Mouse (Mus musculus) B cell, adult 62 days (primary cell): ENCODE results near the gene Zfp697. TPM values are rescaled to one million over a fixed set of nuclear protein-coding genes. Genes with fewer than 3 reads are reported as not detected.

Experiments
- total RNA-seq: library from RNA; stranded (reverse); gene quantifications from 4 replicates; pipeline ENCODE4 v1.2.4, GENCODE M21; 2023

The Zfp697 gene
- total RNA-seq, result not detected in 4 replicates

DNA sequence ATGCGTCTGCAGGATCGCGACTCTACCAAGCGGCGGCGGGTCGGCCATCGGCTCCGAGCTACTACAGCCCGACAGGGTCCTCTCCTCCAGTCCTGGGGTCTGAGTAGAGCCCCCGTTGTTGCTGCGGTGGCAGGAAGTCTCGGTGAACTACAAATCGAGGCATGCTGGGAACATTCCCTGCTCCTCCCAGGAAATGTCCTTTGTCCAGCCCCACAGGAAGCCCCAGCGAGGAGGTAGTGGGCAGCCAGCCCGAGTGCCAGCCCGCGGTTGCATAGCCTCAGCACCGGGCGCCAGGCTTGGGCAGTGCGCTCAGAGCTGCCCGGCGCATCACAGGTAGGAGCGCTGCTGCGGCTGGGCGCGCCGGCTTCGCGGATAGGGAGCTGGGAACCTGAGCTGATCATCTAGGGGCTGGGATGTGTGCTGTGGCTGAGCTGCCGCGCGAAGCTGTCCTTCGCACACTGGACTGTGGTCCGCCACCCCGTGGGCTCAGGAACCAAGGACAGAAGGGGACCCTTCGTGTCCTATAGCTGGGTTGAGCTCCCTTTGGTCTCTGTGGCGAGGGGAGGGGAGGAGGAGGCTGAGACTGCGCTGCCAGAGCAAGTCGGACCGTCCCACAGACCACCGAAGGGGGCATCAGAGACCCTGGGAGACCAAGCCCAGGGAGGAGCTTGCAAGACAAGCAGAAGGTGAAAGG is at the start of gene Zfp697:
Gene Zfp697 (plus strand): TSS at position 216 of the 694 bp plus-strand sequence.

DNA sequence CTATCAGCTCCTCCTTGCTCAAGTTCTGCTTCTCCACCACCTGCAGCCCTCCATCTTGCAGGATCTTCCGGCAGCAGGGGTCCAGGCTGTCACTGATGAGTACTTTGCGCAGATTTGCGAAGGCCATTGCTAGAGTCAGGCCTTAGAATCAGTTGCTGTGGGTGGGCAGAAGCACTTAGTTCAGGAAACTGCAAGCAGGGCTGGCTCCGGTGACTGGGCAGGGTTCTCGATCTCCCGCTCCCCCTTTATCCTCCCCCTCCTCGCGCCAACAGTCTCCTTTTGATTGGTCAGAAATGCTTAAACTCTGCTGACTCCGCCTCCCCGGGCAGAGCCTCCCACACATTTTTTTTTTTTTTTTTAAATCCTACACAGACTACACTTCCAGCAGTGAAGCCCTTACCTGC is 42.6 kb upstream of the Zfp697 start, which contains the start of gene Phgdh:
Gene Phgdh (minus strand): TSS at position 285 of the 404 bp plus-strand sequence.

DNA sequence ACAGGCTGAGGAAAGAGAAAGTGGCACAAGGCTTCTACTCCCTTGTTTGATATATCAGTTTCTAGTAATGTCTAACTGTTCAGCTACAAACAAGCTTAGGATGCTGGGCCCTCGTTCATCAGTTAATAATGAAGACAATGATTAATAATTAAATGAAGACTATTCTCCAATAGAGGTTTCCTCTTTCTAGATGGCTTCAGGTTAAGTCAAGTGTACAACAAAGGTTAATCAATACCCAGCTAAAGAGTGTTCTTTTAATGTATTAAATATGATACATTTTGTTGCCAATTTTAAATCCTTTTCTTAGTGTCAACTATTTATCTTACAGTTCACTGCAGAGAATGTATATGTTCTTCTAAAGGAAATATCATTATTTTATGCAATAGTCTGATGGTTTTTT is 74.8 kb downstream of the Zfp697 start, which contains the start of gene Gm4450:
Gene Gm4450 (minus strand): TSS at position 101 of the 400 bp plus-strand sequence.

DNA sequence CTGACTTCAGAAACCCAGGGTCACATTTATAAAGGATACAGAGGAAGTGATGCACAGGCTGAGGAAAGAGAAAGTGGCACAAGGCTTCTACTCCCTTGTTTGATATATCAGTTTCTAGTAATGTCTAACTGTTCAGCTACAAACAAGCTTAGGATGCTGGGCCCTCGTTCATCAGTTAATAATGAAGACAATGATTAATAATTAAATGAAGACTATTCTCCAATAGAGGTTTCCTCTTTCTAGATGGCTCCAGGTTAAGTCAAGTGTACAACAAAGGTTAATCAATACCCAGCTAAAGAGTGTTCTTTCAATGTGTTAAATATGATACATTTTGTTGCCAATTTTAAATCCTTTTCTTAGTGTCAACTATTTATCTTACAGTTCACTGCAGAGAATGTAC is 128.2 kb downstream of the Zfp697 start, which contains the start of gene Hsd3b4:
Gene Hsd3b4 (minus strand): TSS at position 101 of the 400 bp plus-strand sequence.

DNA sequence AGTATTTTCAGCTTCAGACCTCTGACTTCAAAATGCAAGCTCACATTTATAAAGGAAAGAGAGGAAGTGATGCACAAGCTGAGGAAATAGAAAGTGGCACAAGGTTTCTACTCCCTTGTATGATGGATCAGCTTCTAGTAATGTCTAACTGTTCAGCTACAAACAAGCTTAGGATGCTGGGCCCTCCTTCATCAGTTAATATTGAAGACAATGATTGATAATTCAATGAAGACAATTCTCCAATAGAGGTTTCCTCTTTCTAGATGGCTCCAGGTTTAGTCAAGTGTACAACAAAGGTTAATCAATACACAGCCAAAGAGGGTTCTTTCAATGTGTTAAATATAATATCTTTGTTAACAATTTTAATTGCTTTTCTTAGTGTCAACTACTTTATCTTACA is 206.4 kb downstream of the Zfp697 start, which contains the start of gene Gm10681:
Gene Gm10681 (minus strand): TSS at position 101 of the 400 bp plus-strand sequence.

DNA sequence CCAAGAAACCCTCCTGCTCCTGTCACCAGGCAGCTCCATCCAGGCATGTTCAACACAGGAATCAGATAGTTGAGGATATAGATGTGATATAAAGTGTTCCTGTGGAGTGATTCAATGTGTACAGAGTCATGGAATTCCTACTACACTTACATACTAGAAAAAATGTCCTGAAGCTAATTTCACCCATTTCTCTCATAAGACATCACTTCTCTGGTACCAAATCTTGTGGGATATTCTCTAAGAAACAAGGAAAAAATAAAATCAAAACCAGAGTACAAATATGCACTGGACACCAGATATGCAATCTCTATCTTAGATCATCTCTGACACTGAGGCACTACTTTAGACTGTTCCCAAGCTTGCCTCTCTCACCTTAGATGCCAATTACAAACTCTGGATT is 247.9 kb downstream of the Zfp697 start, which contains the start of gene Hsd3b5:
Gene Hsd3b5 (minus strand): TSS at position 101 of the 400 bp plus-strand sequence.

DNA sequence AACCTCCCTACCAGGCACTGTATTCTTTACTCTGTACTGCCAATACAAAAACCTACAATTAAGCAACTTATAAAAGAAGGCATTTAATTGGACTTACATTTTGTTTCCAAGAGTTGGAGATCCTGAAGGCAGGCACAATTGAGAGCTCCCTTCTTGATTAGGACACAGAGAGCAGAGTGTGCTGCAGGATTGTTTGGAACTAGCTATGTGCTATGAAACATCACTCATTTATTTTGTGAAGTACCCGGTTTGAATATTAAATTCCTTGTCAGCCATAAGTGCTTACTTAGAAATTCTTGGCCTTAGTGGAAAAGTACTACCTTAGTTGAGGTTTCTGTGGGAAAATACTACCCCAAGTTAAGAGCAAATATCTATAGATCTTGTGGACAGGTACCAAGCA is 342.1 kb downstream of the Zfp697 start, which contains the start of gene Hsd3b2:
Gene Hsd3b2 (minus strand): TSS at position 168 of the 400 bp plus-strand sequence.

Other genes with a start within 250 kb of the Zfp697 start
- 10.0 to 13.2 TPM (median 11.8 TPM) in 4 replicates for gene Adam30, start 221.8 kb upstream of the Zfp697 start, total RNA-seq
- gene Reg4, start 160.3 kb upstream of the Zfp697 start, total RNA-seq, result not detected in 4 replicates
- not detected in 4 replicates for gene Hmgcs2, start 102.0 kb upstream of the Zfp697 start, total RNA-seq
- gene Phgdh, start 42.5 kb upstream of the Zfp697 start, total RNA-seq, result 52.7 to 62.8 TPM (median 55.5 TPM) in 4 replicates
- not detected in 4 replicates for gene Gm4450, start 74.7 kb downstream of the Zfp697 start, total RNA-seq
- not detected in 4 replicates for gene Hsd3b4, start 128.1 kb downstream of the Zfp697 start, total RNA-seq
- gene Gm10681, start 206.3 kb downstream of the Zfp697 start, total RNA-seq, result not detected in 4 replicates
- gene Hsd3b5, start 247.8 kb downstream of the Zfp697 start, total RNA-seq, result not detected in 4 replicates